Mouse (Mus musculus) hindbrain, embryonic 15.5 days (tissue): Measurements from ENCODE around the gene Olfr921. TPM values are rescaled to one million over a fixed set of nuclear protein-coding genes. Genes with fewer than 3 reads are reported as not detected.

ENCODE experiments used
- ATAC-seq: fragments of 200-750 bp; cut with Nextera tagmentation; 2 replicates; pipeline ENCODE4 v1.8.0; 2017; ENCODE audit warnings: low read depth, moderate number of reproducible peaks, moderate TSS enrichment; ENCODE audit not compliant: low FRiP score
- H3K27ac ChIP-seq: fragments of 300-500 bp; sonication (generic); replicated peaks from 2 replicates; pipeline ENCODE4 v1.5.1; 2015; ENCODE audit warnings: mild to moderate bottlenecking, inconsistent platforms
- H3K27me3 ChIP-seq: fragments of 300-500 bp; sonication (generic); 2 replicates; pipeline ENCODE4 v1.6.1; 2015; ENCODE audit warnings: control low read depth, inconsistent platforms
- H3K36me3 ChIP-seq: fragments of 300-500 bp; sonication (generic); 2 replicates; pipeline ENCODE4 v1.6.1; 2015; ENCODE audit warnings: control low read depth, inconsistent platforms
- H3K4me1 ChIP-seq: fragments of 300-500 bp; sonication (generic); replicated peaks from 2 replicates; pipeline ENCODE4 v1.6.1; 2015; ENCODE audit warnings: control low read depth, inconsistent platforms
- H3K4me2 ChIP-seq: fragments of 300-500 bp; sonication (generic); 2 replicates; pipeline ENCODE4 v1.6.1; 2015; ENCODE audit warnings: moderate library complexity, mild to moderate bottlenecking, inconsistent platforms
- H3K4me3 ChIP-seq: fragments of 300-500 bp; sonication (generic); 2 replicates; pipeline ENCODE4 v1.5.1; 2015; ENCODE audit warnings: mild to moderate bottlenecking, inconsistent platforms
- H3K9ac ChIP-seq: fragments of 300-500 bp; sonication (generic); 2 replicates; pipeline ENCODE4 v1.6.1; 2015; ENCODE audit warnings: inconsistent platforms
- H3K9me3 ChIP-seq: fragments of 300-500 bp; sonication (generic); 2 replicates; pipeline ENCODE4 v1.6.1; 2016; ENCODE audit warnings: control low read depth, inconsistent platforms
- WGBS: fragments of 180-500 bp; shearing (Covaris S2); methylation state at CpG from one replicate; pipeline ENCODE4 v1.1.7; 2015; 5-methylcytosine and 5-hydroxymethylcytosine counted together
- polyA plus RNA-seq: library from polyadenylated mRNA; unstranded; fragments of >200 nt; fragmentation: Nextera tagmentation; extraction: Ambion mirVana; gene quantifications from 2 replicates; pipeline ENCODE4 v1.2.1, GENCODE M21; 2015

Gene Olfr921
- not detected in 2 replicates for polyA plus RNA-seq

DNA sequence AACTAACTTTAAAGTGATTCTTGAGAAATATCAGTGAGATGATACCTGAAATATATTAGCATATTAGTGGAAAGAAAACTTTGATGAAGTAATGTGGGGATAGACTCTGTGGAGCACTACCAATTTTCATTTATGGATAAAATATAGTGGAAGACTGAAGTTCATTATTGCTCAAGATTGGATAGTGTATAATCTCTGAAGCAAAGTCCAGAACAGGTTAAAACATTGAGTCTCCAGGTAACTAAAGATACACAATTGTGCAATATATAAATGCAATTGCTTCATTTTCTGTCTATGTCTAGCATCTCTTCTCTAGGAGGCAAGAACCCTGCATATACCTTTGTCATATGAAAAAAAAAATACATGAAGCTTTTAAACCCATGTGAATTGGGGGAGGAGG is at the start of gene Olfr921:
Olfr921 (plus strand) TSS at position 301 of the 400 bp plus-strand sequence.
- no peaks in the 10 kb centered on the region for H3K36me3 ChIP-seq
- no peak within 1 kb of the TSS for H3K4me2 ChIP-seq
- ATAC-seq = no peak
- H3K4me3 ChIP-seq = no peak within 1 kb of the TSS
- H3K9ac ChIP-seq = no peak within 1 kb of the TSS
- no peaks in the 10 kb centered on the region for H3K9me3 ChIP-seq
- H3K4me1 ChIP-seq = no peaks in the 10 kb centered on the region
- no peak within 1 kb of the TSS for H3K27ac ChIP-seq
- H3K27me3 ChIP-seq = no peaks in the 10 kb centered on the region

DNA sequence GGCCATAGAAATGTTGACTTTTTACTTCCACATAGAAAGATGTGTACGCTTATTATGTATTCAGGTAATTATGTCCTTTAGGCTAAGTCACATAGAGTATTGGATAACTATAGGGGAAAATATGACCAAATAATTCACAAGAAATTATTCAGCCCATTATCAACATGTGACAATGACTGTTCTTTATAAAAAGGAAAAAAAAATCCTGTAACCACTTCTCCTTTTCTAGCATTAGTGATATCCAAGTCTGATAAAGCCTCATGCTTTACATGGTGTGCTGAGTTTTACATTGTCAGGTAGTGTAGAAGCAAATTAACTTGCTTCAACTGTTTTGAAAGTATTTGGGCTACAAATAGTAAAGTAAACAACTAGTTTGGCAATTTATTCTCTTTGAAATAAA is 48.8 kb upstream of the Olfr921 start:
- no peak for ATAC-seq
- Histone ChIP-seq H3K27me3 (no peaks in the 10 kb centered on the region), H3K36me3 (no peaks in the 10 kb centered on the region), H3K4me2 (no peak overlapping the region), H3K4me3 (no peak overlapping the region), H3K9me3 (no peaks in the 10 kb centered on the region), H3K4me1 (0 out of 2 replicates have a peak, but pooled peaks cover 4% of the 10 kb centered on the region), H3K27ac (no peak overlapping the region), H3K9ac (no peak overlapping the region)
- WGBS = 89% methylated on average over 1 of the region's 1 CpGs

DNA sequence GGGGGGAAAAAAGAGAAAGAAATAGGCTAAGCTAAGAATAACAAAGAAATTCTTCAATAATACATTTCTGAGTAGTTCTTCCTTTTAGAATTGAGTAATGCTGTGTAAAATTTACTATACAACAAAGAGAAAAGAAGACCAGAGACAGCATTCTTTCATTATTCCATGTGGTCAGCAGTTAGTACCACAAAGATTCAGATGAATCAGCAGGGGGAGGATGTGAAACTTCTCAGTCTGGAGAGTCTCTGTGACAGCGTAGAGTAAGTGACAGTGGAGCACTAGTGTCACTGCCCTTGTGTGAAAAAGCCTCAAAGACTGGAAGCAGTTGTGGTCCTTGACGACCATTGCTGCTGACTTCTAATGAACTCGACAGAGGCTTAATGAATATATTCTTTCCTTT is 44.6 kb upstream of the Olfr921 start:
- H3K9ac ChIP-seq = no peak overlapping the region
- H3K9me3 ChIP-seq = no peaks in the 10 kb centered on the region
- no peak for ATAC-seq
- no peaks in the 10 kb centered on the region for H3K4me1 ChIP-seq
- no peaks in the 10 kb centered on the region for H3K36me3 ChIP-seq
- 73% methylated on average over 3 of the region's 3 CpGs for WGBS
- no peaks in the 10 kb centered on the region for H3K27me3 ChIP-seq
- no peak overlapping the region for H3K27ac ChIP-seq
- H3K4me3 ChIP-seq = no peak overlapping the region
- H3K4me2 ChIP-seq = no peak overlapping the region

DNA sequence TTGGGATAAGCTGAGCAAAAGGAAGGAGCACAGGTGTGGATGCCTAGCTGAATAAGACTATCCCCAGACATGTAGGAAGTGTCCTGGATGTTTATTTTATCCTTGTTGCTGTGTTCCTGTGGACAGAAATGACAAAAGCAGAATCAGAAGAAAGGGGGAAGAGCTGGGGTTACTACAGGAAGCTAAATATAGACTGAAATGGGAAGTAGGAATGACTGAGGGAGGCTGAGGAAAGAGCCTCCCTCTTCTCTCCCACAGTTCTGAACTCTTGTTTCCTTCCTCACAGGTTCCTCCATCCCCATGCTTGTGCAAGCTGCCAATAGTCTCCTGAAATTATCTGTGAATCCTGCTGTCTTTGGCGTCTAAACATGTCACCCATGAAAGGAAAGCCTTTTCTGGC is 31.5 kb upstream of the Olfr921 start:
- WGBS = 92% methylated on average over 1 of the region's 1 CpGs
- H3K4me3 ChIP-seq = no peak overlapping the region
- H3K27ac ChIP-seq = no peak overlapping the region
- H3K36me3 ChIP-seq = no peaks in the 10 kb centered on the region
- no peak overlapping the region for H3K4me2 ChIP-seq
- no peak overlapping the region for H3K9ac ChIP-seq
- no peak for ATAC-seq
- H3K27me3 ChIP-seq = no peaks in the 10 kb centered on the region
- H3K4me1 ChIP-seq = no peaks in the 10 kb centered on the region
- H3K9me3 ChIP-seq = no peaks in the 10 kb centered on the region

DNA sequence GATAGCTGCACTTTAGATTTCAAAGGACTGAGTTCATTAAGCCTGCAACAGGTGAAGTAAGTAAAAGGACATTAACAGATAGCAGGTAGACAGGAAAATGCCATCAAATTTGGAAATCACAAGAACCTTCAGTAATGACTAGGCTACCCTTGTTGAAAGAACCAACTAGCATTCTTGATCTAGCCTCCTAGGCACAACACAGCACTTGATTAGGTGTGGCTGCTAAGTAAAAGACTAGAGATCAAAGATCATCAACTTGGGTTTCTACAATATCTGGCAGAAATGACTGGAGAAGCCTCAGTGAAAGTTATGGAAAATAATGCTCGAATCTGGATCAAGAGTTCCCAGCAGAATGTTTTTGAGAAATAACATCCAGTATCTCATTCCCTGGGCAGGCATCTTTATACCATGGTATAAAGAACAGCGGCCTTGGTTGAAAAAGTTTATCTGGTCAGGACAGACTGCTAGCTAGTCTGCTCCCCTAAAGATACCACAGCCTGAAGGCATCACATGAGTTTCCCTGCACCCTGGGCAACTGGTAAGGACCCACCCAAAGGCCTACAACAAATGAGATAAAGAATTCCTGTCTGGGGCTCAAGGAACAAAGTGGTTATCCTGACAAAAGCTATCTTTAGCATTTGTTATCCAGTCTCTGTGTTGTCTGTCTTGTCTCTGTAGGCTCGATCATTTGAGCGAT is 28.1 kb upstream of the Olfr921 start:
- no peaks in the 10 kb centered on the region for H3K4me1 ChIP-seq
- H3K4me3 ChIP-seq = no peak overlapping the region
- H3K27me3 ChIP-seq = no peaks in the 10 kb centered on the region
- H3K9ac ChIP-seq = no peak overlapping the region
- ATAC-seq = no peak
- no peak overlapping the region for H3K4me2 ChIP-seq
- no peak overlapping the region for H3K27ac ChIP-seq
- WGBS = 92% methylated on average over 4 of the region's 4 CpGs
- H3K36me3 ChIP-seq = no peaks in the 10 kb centered on the region
- H3K9me3 ChIP-seq = no peaks in the 10 kb centered on the region

DNA sequence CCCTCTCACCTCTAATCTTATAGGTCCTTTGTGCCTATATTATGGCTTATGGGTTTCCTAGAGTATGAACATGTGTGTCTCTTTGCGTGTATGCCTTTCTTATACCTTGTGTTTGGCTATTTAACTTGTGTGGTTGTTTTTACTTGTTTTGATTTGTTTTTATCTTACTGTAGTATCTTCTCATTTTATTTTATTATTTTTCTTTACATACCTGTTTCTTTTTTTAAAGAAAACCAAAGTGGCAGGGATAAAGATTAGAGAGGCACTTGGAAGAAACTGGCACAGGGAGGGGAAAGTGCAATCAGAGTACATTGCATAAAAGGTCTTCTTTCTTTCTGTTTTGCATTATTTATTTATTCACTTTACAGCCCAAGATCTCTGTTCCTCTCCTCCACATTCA is 20.9 kb upstream of the Olfr921 start, which contains the start of gene Olfr920:
Olfr920 (plus strand) TSS at position 301 of the 400 bp plus-strand sequence.
- no peaks in the 10 kb centered on the region for H3K27me3 ChIP-seq
- no peak within 1 kb of the TSS for H3K27ac ChIP-seq
- no peak for ATAC-seq
- no peak within 1 kb of the TSS for H3K4me2 ChIP-seq
- no peak within 1 kb of the TSS for H3K9ac ChIP-seq
- no peak within 1 kb of the TSS for H3K4me3 ChIP-seq
- H3K4me1 ChIP-seq = no peaks in the 10 kb centered on the region
- no peaks in the 10 kb centered on the region for H3K36me3 ChIP-seq
- 96% methylated on average over 1 of the region's 1 CpGs for WGBS
- H3K9me3 ChIP-seq = no peaks in the 10 kb centered on the region

DNA sequence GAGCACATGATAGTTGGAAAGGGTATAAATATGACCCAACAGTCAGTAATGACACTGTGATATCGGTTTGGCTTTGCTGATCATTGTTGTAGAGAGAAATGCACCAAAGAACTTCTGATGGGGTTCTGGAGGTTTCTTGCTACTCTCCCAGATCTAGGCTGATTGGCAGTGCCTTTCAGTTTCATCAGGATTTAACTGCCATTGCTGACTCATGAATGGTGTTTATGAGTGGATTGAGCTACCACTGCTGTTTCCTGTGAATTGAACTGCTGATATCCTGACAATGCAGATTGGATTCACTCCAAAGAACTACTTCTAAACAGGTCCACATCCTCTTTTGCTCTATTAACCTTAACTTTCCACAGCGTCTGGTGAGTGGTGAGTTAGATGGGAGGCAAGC is 19.8 kb downstream of the Olfr921 start:
- Histone ChIP-seq H3K4me2 (no peak overlapping the region), H3K27me3 (no peaks in the 10 kb centered on the region), H3K36me3 (no peaks in the 10 kb centered on the region), H3K4me1 (no peaks in the 10 kb centered on the region), H3K27ac (no peak overlapping the region), H3K9me3 (no peaks in the 10 kb centered on the region), H3K9ac (no peak overlapping the region), H3K4me3 (no peak overlapping the region)
- ATAC-seq = no peak
- 93% methylated on average over 2 of the region's 2 CpGs for WGBS

DNA sequence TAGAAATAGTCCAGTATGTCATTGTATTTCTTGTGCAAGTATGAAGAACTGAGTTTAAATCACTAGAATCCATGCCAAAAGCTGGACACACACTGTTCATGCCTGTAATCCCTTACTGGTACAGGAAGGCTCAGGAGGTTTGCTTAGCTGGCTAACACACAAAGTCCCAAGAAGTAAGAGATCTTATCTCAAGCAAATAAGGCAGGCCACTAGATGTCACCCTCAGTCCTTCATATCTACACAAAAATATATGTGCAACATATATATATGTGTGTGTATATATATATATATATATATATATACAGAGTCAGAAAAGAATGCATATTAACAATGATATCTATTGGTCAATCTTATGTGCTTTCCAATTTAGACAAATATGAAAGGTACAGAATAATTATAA is 32.8 kb downstream of the Olfr921 start:
- Histone ChIP-seq H3K4me3 (no peak overlapping the region), H3K36me3 (no peaks in the 10 kb centered on the region), H3K9ac (no peak overlapping the region), H3K27me3 (no peaks in the 10 kb centered on the region), H3K4me2 (no peak overlapping the region), H3K9me3 (no peaks in the 10 kb centered on the region), H3K4me1 (no peaks in the 10 kb centered on the region), H3K27ac (no peak overlapping the region)
- no peak for ATAC-seq

DNA sequence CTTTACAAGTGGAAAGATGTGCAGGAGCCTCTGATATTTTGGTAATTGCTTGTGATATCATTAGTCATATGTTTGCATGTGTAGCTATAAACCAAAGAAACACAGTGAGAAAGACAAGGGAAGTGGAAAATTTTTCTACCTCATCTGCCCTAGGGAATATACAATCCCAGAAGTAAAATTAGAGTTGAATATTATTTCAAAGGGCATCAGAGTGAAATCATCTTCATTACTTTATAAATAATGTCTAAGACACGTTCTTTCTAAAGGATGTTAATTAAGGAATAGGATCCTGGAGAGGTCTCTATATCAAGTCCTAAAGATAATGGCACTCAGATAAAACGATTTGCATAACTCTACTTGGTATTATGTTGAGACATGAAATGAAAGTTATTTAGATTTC is 41.4 kb downstream of the Olfr921 start, which contains the start of gene Olfr922:
Olfr922 (plus strand) TSS at position 301 of the 400 bp plus-strand sequence.
- ATAC-seq = no peak
- WGBS = 68% methylated on average over 2 of the region's 2 CpGs

DNA sequence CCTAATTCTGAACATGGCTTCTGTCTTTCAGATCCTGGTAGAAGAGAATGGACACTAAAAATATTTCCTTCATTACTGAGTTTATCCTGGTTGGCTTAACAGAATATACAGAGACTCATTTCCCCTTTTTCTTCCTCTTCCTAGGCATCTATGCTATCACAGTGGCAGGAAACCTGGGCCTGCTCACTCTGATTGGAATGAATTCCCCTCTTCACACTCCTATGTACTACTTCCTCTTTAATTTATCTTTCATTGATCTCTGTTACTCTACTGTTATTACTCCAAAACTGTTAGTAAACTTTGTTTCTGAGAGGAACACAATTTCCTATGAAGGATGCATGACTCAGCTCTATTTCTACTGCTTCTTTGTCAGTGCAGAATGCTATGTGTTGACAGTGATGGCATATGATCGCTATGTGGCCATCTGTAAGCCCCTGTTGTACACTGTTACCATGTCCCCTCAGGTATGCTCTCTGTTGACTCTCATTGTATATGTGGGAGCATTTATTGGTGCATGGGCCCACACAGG is 42.7 kb downstream of the Olfr921 start:
- Histone ChIP-seq H3K36me3 (no peaks in the 10 kb centered on the region), H3K27ac (no peak overlapping the region), H3K4me2 (no peak overlapping the region), H3K9me3 (no peaks in the 10 kb centered on the region), H3K4me3 (no peak overlapping the region), H3K4me1 (no peaks in the 10 kb centered on the region), H3K27me3 (no peaks in the 10 kb centered on the region), H3K9ac (no peak overlapping the region)
- ATAC-seq = no peak
- WGBS = 95% methylated on average over 1 of the region's 1 CpGs

More for the DNA sequence above, 41.4 kb downstream of the Olfr921 start, which contains the start of gene Olfr922:
- Histone ChIP-seq H3K27ac (no peak within 1 kb of the TSS), H3K36me3 (no peaks in the 10 kb centered on the region), H3K4me2 (no peak within 1 kb of the TSS), H3K9me3 (no peaks in the 10 kb centered on the region), H3K4me1 (no peaks in the 10 kb centered on the region), H3K4me3 (no peak within 1 kb of the TSS), H3K9ac (no peak within 1 kb of the TSS), H3K27me3 (no peaks in the 10 kb centered on the region)

DNA sequence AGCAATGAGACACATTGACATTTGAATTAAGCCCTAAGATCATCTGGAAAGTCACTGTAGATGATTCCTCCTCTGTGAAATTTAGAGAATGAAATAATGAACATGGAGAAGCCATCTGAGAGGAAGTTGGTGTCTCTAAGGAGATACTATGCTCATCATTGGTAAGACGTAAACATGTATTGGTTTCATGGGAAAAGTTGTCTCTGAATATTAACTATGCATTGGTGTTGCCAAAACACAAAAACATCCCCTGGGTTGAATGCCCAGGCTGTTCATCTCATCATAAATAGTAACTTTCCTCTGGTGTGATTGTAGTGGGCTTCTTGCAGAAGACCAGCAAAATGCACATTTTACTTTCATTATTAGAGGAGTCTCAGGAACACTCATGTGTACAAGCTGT is 53.4 kb downstream of the Olfr921 start, which contains the start of gene Olfr923:
Olfr923 (plus strand) TSS at position 301 of the 400 bp plus-strand sequence.
- ATAC-seq = no peak
- H3K36me3 ChIP-seq = no peaks in the 10 kb centered on the region
- no peaks in the 10 kb centered on the region for H3K4me1 ChIP-seq
- H3K9ac ChIP-seq = no peak within 1 kb of the TSS
- no peaks in the 10 kb centered on the region for H3K9me3 ChIP-seq
- 77% methylated on average over 1 of the region's 1 CpGs for WGBS
- H3K4me3 ChIP-seq = no peak within 1 kb of the TSS
- H3K4me2 ChIP-seq = no peak within 1 kb of the TSS
- no peak within 1 kb of the TSS for H3K27ac ChIP-seq
- H3K27me3 ChIP-seq = no peaks in the 10 kb centered on the region
